Mouse (Mus musculus): ENCODE results near the gene Txn2. TPM values are rescaled to one million over a fixed set of nuclear protein-coding genes. Genes with fewer than 3 reads are reported as not detected.

Txn2 gene
- polyA plus RNA-seq, 1 experiment from 2014 or later = 234 TPM

GRCm38 (mm10) chr15:77903176-77903575, 25.6 kb downstream of the Txn2 start:
- Histone ChIP-seq H3K36me3 (ENCODE audit: poor library complexity, severe bottlenecking) (no peaks in the 10 kb centered on the region), H3K27me3 (peaks cover 25% of the 10 kb centered on the region), H3K9ac (no peak overlapping the region), H3K27ac (peak overlapping the region; percentile 42; the same call in 1 of the 2 replicates), H3K4me2 (no peak overlapping the region), H3K4me3 (no peak overlapping the region), H3K9me3 (replicated peaks) (no peaks in the 10 kb centered on the region), H3K4me1 (peaks cover 17% of the 10 kb centered on the region)
- ATAC-seq = no peak
- 50% methylated on average over 5 of the region's 5 CpGs for WGBS

DNA sequence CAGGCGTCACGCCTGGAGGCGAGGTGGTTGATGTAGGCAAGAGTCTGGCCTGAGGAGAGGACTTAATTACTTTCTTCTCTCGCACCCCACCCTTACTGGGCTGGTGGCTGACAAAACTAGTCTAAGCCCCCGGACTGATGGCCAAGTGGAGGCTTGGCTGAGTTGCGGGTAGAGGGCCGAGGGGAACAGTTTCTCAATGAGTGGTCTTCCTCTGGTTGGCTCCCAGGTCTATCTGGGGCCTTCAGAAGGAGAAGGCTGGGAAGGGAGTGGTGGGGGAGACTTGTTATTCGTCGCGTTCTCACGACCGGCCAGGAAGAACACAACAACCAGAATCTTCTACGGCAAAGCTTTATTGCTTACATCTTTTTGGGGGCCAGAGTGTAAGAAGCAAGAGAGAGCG, 33.9 kb downstream of the Txn2 start:
- H3K36me3 ChIP-seq (ENCODE audit: poor library complexity, severe bottlenecking) = no peaks in the 10 kb centered on the region
- ATAC-seq = no peak
- H3K4me2 ChIP-seq = no peak overlapping the region
- no peak overlapping the region for H3K9ac ChIP-seq
- no peak overlapping the region for H3K4me3 ChIP-seq
- H3K9me3 ChIP-seq (replicated peaks) = no peaks in the 10 kb centered on the region
- H3K27ac ChIP-seq = no peak overlapping the region
- no peaks in the 10 kb centered on the region for H3K4me1 ChIP-seq
- WGBS = 92% methylated on average over 13 of the region's 14 CpGs
- H3K27me3 ChIP-seq = no peaks in the 10 kb centered on the region

DNA sequence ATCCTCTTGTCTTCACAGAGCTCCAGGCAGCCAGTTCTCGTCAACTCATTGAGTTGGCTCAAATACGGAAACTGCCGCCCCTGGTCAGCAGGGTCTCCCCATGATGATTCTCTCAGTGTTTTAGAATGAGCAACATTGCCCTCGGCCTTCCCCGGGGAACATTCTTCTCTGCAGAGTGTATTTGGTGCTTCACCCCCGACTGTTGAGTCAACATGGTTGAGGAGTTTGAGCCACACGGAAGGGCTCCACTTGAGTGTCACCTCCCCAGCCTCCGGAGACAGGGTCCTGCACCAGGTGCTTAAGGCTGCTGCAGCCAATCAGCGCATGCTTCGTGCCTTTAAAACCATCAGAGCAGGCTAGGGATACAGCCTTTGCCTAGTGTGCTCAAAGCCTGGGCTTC, 35.5 kb downstream of the Txn2 start:
- no peak overlapping the region for H3K27ac ChIP-seq
- 72% methylated on average over 10 of the region's 10 CpGs for WGBS
- no peak overlapping the region for H3K9ac ChIP-seq
- H3K9me3 ChIP-seq (replicated peaks) = no peaks in the 10 kb centered on the region
- H3K36me3 ChIP-seq (ENCODE audit: poor library complexity, severe bottlenecking) = no peaks in the 10 kb centered on the region
- no peak overlapping the region for H3K4me3 ChIP-seq
- H3K4me1 ChIP-seq = no peaks in the 10 kb centered on the region
- no peak for ATAC-seq
- no peaks in the 10 kb centered on the region for H3K27me3 ChIP-seq
- no peak overlapping the region for H3K4me2 ChIP-seq

DNA sequence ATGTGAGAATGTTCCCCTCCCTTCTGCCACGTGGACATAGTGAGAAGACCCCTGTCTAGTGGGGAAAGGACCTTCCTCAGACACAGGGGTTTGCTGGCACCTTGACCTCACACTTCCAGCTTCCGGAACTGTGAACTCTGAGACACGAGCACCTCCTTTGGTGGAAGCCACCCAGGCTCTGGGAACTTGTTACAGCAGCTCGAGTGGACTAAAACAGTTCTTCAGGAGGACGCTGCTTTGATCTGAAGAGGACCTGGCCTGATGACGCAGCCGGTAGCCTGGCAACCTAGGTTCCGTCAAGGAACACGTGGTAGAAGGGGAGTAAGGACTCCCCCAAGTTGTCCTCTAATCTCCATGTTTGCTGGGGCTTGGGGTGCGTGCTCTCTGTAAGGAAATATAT, 36.4 kb downstream of the Txn2 start:
- no peak overlapping the region for H3K4me2 ChIP-seq
- H3K27ac ChIP-seq = no peak overlapping the region
- H3K9ac ChIP-seq = no peak overlapping the region
- no peak for ATAC-seq
- no peaks in the 10 kb centered on the region for H3K9me3 ChIP-seq (replicated peaks)
- no peaks in the 10 kb centered on the region for H3K27me3 ChIP-seq
- 88% methylated on average over 10 of the region's 10 CpGs for WGBS
- H3K36me3 ChIP-seq (ENCODE audit: poor library complexity, severe bottlenecking) = no peaks in the 10 kb centered on the region
- no peak overlapping the region for H3K4me3 ChIP-seq
- no peaks in the 10 kb centered on the region for H3K4me1 ChIP-seq

GRCm38 (mm10) chr15:77891766-77892165, 37.0 kb downstream of the Txn2 start:
- WGBS = 88% methylated on average over 8 of the region's 8 CpGs
- no peaks in the 10 kb centered on the region for H3K36me3 ChIP-seq (ENCODE audit: poor library complexity, severe bottlenecking)
- no peaks in the 10 kb centered on the region for H3K27me3 ChIP-seq
- H3K9ac ChIP-seq = no peak overlapping the region
- H3K4me2 ChIP-seq = no peak overlapping the region
- no peak overlapping the region for H3K27ac ChIP-seq
- H3K9me3 ChIP-seq (replicated peaks) = no peaks in the 10 kb centered on the region
- no peak overlapping the region for H3K4me3 ChIP-seq
- H3K4me1 ChIP-seq = no peaks in the 10 kb centered on the region
- ATAC-seq = no peak

- ATAC-seq = no peak
- Histone ChIP-seq H3K27ac (no peak overlapping the region), H3K4me2 (no peak overlapping the region), H3K4me3 (no peak overlapping the region), H3K9me3 (replicated peaks) (no peaks in the 10 kb centered on the region), H3K36me3 (ENCODE audit: poor library complexity, severe bottlenecking) (no peaks in the 10 kb centered on the region), H3K9ac (no peak overlapping the region), H3K4me1 (no peaks in the 10 kb centered on the region), H3K27me3 (no peaks in the 10 kb centered on the region)
- WGBS = 56% methylated on average over 4 of the region's 4 CpGs
These were observed 38.9 kb downstream of the Txn2 start for GRCm38 (mm10) chr15:77889761-77890422.

GRCm38 (mm10) chr15:77888286-77888685, 40.5 kb downstream of the Txn2 start:
- no peak for ATAC-seq
- Histone ChIP-seq H3K9ac (no peak overlapping the region), H3K27ac (no peak overlapping the region), H3K36me3 (ENCODE audit: poor library complexity, severe bottlenecking) (no peaks in the 10 kb centered on the region), H3K9me3 (replicated peaks) (no peaks in the 10 kb centered on the region), H3K27me3 (no peaks in the 10 kb centered on the region), H3K4me1 (no peaks in the 10 kb centered on the region), H3K4me3 (no peak overlapping the region), H3K4me2 (no peak overlapping the region)
- WGBS = 65% methylated on average over 7 of the region's 7 CpGs

DNA sequence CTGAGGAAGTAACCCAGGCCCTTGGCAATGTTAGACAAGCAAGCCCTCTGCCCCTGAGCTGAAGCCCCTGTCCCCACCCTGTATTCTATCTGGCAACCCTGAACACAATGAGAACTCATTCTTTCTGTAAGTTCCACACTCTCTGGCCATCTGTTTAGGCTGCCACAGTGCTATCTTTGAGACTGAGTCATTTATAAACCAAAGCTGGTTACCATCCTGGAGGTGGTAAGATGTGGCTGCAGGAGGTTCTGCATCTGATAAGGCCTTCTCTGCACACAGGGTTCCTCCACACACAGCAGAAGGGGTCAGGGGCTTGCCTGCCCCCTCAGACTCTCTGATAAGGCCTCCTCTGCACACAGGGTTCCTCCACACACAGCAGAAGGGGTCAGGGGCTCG, 41.7 kb downstream of the Txn2 start:
- Histone ChIP-seq H3K9me3 (replicated peaks) (no peaks in the 10 kb centered on the region), H3K27ac (no peak overlapping the region), H3K9ac (no peak overlapping the region), H3K4me2 (no peak overlapping the region), H3K4me3 (no peak overlapping the region), H3K27me3 (no peaks in the 10 kb centered on the region), H3K4me1 (no peaks in the 10 kb centered on the region), H3K36me3 (ENCODE audit: poor library complexity, severe bottlenecking) (no peaks in the 10 kb centered on the region)
- no peak for ATAC-seq
- WGBS = 48% methylated on average over 1 of the region's 1 CpGs

GRCm38 (mm10) chr15:77886369-77887092, 42.3 kb downstream of the Txn2 start:
- Histone ChIP-seq H3K4me3 (no peak overlapping the region), H3K4me1 (no peaks in the 10 kb centered on the region), H3K27me3 (no peaks in the 10 kb centered on the region), H3K4me2 (no peak overlapping the region), H3K36me3 (ENCODE audit: poor library complexity, severe bottlenecking) (no peaks in the 10 kb centered on the region), H3K27ac (no peak overlapping the region), H3K9me3 (replicated peaks) (no peaks in the 10 kb centered on the region), H3K9ac (no peak overlapping the region)
- no peak for ATAC-seq
- WGBS = 96% methylated on average over 4 of the region's 5 CpGs

- Histone ChIP-seq H3K36me3 (ENCODE audit: poor library complexity, severe bottlenecking) (no peaks in the 10 kb centered on the region), H3K9ac (no peak overlapping the region), H3K27ac (no peak overlapping the region), H3K9me3 (replicated peaks) (no peaks in the 10 kb centered on the region), H3K4me1 (no peaks in the 10 kb centered on the region), H3K4me3 (no peak overlapping the region), H3K27me3 (no peaks in the 10 kb centered on the region), H3K4me2 (no peak overlapping the region)
- no peak for ATAC-seq
- 92% methylated on average over 4 of the region's 4 CpGs for WGBS
These were observed 42.9 kb downstream of the Txn2 start for GRCm38 (mm10) chr15:77885945-77886344.

DNA sequence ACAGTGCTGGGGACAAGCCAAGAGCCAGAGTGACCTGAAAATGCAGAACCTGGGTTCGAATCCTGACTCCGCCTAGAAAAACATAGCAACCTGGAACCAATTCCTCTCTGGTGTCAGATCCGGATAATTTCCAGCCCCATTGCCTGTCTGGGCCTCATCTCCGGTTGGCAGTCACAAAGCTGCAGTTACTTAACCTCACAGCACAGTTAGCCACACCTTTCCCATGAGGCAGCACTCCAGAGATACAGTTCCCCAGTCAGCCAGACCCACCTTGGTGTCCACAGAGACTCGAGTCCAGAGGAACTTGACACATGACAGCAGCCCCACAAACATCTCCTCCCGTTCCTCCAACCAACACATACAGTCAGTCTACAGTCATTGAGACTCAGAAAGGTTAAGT, 43.6 kb downstream of the Txn2 start:
- Histone ChIP-seq H3K27me3 (no peaks in the 10 kb centered on the region), H3K4me1 (no peaks in the 10 kb centered on the region), H3K9ac (no peak overlapping the region), H3K27ac (no peak overlapping the region), H3K4me3 (no peak overlapping the region), H3K36me3 (ENCODE audit: poor library complexity, severe bottlenecking) (no peaks in the 10 kb centered on the region), H3K4me2 (no peak overlapping the region), H3K9me3 (replicated peaks) (no peaks in the 10 kb centered on the region)
- no peak for ATAC-seq
- 89% methylated on average over 6 of the region's 6 CpGs for WGBS

GRCm38 (mm10) chr15:77883697-77884010, 45.2 kb downstream of the Txn2 start:
- Histone ChIP-seq H3K27me3 (no peaks in the 10 kb centered on the region), H3K4me2 (no peak overlapping the region), H3K9ac (no peak overlapping the region), H3K27ac (no peak overlapping the region), H3K4me1 (no peaks in the 10 kb centered on the region), H3K36me3 (ENCODE audit: poor library complexity, severe bottlenecking) (no peaks in the 10 kb centered on the region), H3K9me3 (replicated peaks) (no peaks in the 10 kb centered on the region), H3K4me3 (no peak overlapping the region)
- no peak for ATAC-seq
- WGBS = 85% methylated on average over 4 of the region's 4 CpGs

Data from forebrain, embryonic 13.5 days (tissue).